Mouse (Mus musculus): ENCODE data around the gene Coa5.

- TF ChIP-seq POLR2A (IDR thresholded peaks at IDR 0.05; ENCODE audit: low read depth, low read length): no peak
- TF ChIP-seq CTCF (IDR thresholded peaks at IDR 0.05; ENCODE audit: extremely low read depth, insufficient read length, insufficient replicate concordance, low read depth, low read length): no peak
Observed at GRCm38 (mm10) chr1:37442848-37443835, 13.2 kb upstream of the Coa5 start.

Measured in small intestine, adult 2 months (tissue).